Mouse (Mus musculus): Measurements from ENCODE around the gene Lpin3.

Lpin3 gene

DNA sequence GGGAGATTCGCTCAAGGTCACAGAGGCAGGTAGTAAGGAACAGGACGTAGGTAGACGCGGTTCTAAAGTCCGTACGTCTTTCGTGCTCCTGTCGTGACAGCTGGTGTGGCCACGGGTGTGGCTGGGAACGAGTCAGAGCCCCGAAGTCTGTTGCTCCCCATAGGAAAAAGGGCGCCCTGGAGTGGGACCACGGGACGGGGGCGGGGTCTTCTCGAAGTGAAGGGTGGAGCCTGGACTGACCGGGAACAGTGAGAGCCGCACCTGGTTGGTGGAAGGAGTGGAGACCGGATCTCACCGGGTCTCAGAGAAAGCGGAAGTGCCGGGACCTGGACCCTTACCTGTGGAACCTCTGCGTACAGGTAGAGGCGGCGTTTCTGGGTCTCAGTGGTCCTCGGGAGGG is 7.4 kb downstream of the Lpin3 start:
- DNase-seq = peak; percentile 82 to 88

DNA sequence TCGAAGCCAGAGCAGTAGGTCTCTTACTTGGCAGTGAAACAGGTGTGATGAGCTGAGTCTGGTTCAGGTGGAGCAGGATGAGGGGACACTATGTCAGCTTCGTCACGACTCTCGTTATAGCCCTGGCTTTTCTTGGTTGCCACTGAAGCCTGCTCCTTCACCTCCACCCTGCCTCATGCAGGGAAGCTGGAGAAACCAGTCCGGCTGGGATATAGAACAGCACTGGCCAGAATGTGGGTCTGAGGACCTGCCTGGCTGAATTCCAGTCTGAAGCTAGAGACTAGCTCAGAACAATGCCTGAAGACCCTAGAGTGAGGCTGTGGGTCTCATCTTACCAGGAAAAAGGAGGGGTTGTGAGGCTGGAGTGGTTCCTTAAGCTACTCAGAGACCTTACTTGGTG is 10.6 kb downstream of the Lpin3 start:
- DNase-seq = no peak

- DNase-seq = no peak
These were observed 11.2 kb downstream of the Lpin3 start for GRCm38 (mm10) chr2:160891697-160892096.

DNA sequence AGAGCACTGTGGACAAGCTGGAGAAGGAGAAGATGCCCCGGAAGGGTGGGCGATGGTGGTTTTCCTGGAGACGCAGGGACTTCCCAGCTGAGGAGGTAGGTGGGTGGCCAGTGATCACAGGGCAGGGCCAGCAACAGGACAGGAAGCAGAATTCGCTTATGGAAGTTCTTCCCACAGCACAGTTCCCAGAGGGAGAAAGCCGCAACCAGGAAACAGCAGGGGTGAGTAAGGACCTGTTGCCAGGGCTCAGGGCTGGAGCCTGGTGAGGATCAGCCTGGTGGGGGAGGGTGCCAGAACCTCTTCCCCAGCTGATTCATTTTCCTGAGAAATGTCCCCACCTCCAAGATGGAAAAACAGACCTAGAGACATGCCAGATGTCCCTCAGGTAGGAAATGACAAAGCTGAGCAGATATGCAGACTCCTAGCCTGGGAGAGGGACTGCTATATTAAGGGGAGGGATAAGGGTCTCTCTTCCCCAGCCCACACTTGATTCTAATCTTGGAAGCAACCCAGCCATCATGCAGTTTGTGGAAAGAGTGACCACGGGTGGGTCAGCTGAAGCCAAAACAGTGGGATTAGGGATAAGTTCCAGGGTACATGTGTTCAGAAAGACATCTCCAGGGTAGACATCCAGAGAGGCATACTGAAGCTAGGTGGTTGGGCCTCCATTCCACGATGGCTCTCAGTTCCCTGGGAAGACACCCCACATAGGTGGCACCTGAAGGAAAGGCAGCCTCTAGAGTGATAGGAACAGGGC is 21.4 kb downstream of the Lpin3 start:
- no peak for DNase-seq

DNA sequence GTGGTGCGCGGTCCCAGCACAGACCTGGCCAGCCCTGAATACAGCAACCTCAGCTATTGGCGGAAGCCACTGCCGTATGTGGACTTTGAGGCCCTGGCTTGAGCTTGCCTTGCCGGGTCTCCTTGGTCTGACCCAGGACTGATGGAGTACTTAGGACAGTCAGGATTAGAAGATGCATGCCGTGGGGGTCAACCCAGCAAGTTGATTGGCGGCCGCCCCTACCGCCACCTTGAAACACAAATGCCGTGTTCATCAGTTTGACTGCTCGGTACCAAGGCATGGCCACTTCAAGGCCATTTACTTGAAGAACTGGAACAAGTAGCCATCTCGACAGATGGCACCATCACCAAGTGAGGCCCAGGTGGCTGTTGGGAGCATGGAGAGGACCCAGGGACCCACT is 24.8 kb downstream of the Lpin3 start:
- DNase-seq = no peak

DNA sequence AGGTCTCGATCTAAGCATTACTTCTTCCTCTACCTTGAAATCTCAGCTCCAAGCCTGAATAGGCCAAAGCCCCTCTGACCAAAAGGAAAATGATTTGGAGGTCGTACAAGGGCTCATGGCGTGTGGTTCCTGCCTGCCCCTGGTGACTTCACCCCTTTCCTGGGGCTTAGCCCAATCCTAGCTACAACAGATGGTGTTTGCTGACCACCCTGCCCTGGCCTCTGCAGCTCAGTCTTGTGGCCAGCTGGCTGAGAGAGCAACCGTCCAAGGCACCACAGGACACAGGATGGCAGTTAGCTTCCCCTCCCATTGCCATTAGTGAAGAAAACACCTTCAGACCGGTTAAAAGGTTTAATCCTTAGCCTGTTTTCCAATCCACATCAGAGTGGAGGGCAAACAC is 25.6 kb downstream of the Lpin3 start:
- DNase-seq = no peak

DNA sequence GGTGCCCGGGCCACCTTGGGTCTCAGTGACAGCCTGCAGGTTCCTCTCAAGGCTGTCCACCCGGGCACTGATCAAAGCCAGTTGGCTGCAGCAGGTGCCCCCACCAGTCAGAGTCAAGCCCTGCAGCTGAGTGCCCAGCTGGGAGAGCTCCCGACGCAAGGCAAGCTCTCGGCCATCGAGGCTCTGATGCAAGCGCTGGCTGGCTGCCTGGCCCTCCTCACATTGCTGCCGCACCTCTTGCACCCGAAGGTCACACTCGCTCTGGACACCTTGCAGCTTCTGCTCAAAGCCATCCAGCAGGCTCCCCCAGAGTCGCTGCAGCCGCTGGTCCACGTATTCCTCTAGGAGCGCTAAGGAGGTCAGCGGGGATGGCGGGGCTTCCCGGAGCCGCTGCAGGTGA is 28.1 kb downstream of the Lpin3 start:
- DNase-seq = no peak

DNA sequence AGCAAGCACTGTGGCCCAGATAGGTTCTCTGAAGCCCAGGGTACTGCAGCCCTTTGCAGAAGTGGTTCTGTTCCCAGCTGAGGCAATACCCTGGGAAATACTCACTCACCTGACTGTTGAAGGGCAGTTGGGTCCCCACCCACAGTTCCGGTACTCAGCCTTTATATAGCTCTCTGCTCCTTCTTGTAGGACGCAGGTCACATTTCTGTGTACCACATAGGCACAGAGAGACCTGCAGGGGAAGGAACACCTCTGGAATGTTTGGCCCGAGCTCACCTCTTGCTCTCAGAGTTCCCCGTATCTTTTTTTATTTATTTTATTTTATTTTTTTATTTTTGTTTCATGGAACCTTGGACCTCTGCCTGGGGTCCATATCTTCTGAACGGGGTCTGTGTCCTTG is 30.2 kb downstream of the Lpin3 start:
- DNase-seq = no peak

- DNase-seq = no peak
These were observed 31.2 kb downstream of the Lpin3 start for GRCm38 (mm10) chr2:160911558-160912201.

DNA sequence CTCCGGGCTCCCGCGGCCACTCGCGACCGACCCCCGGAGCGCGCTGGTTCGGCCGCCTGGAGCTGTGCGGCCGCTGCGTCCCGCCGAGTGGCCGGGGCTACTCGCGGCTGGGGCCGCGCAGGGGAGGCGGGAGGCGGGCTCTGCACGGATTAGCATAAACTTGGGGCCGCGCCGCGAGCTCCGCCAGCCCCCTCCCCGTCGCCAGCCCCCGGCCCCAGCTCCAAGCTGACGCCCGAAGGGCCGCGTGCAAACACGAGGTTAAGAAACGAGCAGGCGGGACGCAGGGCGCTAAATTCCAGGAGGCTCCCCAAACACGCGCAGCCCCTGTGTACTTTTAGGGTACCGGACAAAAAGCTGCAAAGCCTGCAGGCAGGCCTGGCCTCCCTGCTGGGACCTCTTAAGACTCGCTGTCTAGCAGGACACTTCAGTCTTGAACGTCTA is 31.8 kb downstream of the Lpin3 start, which contains the start of gene Emilin3:
Emilin3 (minus strand) TSS at position 98 of the 441 bp plus-strand sequence.
- DNase-seq = no peak

- no peak for DNase-seq
These were observed 34.2 kb downstream of the Lpin3 start for GRCm38 (mm10) chr2:160914656-160915055.

- DNase-seq = no peak
These were observed 35.5 kb downstream of the Lpin3 start for GRCm38 (mm10) chr2:160915821-160916610.

- DNase-seq = no peak
These were observed 36.2 kb downstream of the Lpin3 start for GRCm38 (mm10) chr2:160916714-160917113.

- no peak for DNase-seq
These were observed 36.8 kb downstream of the Lpin3 start for GRCm38 (mm10) chr2:160917313-160917712.

- DNase-seq = no peak
These were observed 37.9 kb downstream of the Lpin3 start for GRCm38 (mm10) chr2:160918154-160918929.

DNA sequence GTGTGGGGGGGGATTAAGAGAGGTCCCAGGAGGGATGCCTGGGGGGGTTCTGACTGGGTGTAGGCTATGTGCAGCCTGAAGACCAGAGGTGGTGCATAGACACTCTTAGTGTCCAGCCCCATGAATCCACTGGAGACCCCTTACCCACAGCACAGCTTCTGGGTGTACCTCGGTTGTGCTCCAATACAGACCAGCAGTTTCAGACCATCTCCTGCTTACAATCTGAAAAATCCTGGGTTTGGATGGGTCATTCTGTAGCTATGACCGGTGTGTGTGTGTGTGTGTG is 38.4 kb downstream of the Lpin3 start:
- no peak for DNase-seq

- DNase-seq = no peak
These were observed 40.8 kb downstream of the Lpin3 start for GRCm38 (mm10) chr2:160921285-160921684.

DNA sequence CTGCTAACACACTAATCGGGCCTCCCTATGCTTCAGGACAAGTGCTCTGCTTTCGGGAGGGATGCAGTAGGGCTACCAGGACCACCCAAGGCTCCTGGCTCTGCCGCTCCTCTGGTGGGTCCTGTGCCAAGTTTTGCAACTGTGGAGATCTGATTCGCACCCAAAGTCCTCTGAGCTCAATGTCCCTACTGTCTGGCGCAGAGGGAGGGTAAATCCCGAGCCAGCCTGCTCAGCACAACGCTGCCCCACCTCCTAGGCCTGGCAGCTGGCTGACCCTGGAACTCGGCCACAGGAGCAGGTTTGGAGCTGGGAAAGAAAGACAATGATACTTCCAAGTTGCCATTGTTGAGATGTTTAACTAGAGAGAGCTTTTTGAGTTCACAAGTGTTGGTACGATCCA is 44.7 kb downstream of the Lpin3 start:
- DNase-seq = no peak

DNA sequence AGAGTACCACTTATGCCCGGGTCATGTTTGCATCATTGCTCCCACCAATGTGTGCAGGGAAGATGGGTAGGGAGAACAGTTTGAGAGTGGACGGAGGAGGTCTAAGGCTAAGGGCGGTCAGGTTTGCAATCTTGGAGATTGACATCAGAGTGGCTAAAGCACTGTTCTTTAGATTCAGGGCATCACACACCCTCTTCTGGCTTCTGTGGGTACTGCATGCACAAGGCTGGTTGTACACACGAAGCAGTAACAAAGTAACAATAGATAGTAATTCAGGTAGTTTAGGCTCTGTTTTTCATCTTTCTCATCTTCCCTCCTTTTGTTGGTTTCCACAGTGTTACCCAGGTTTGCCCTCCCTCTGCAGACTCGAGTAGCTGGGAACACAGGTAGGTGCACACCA is 50.9 kb downstream of the Lpin3 start:
- no peak for DNase-seq

DNA sequence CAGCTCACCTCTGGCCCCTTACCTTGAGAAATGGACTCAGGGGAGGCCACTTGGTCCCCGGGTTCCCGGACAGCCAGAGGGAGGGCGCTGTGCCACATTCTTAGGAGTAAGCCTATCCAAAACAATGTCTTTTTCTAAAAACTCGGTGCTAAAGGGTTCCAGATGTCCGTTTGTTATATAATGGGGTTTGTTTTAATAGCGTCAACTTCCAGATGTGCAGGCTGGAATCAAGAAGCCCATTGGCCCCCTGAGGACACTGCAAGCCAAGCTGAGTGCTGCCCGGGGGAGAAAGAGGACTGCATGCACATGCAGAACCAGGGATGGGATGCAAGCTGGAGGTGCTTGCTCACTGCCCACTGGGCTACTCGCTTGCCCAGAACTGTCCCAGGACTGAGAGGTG is 51.9 kb downstream of the Lpin3 start:
- DNase-seq = no peak

GRCm38 (mm10) chr2:160932981-160933380 is 52.5 kb downstream of the Lpin3 start:
- DNase-seq = no peak

GRCm38 (mm10) chr2:160933890-160934289 is 53.4 kb downstream of the Lpin3 start:
- DNase-seq = no peak

GRCm38 (mm10) chr2:160934451-160934850 is 54.0 kb downstream of the Lpin3 start:
- DNase-seq = no peak
